Mouse (Mus musculus): ENCODE data around the gene Noa1.
A peak's percentile ranks its signal among the peaks of the same experiment; 100 is the strongest.

The Noa1 gene

GRCm38 (mm10) chr5:77287901-77288300 is 22.0 kb downstream of the Noa1 start:
- no peak for DNase-seq

DNA sequence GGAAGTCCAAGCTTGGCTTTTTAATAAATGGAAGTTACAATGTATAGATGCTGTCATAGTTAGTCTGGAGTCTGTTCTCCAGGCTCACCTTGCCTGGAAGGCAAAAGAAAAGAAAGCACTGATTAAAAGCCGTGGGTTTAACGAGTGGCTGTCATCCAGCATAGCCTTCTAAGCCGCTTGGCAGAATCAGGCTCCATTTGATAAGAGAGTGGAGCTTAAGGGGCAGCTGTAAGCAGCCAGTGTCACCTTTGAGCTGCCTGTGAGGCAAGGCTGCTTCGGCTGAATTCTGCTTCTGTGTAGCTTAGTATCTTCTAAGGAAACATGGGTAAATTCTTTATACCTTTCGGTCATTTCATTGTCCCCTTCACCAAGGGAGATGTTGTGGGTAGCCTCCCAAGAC is 23.0 kb downstream of the Noa1 start:
- DNase-seq: no peak

DNA sequence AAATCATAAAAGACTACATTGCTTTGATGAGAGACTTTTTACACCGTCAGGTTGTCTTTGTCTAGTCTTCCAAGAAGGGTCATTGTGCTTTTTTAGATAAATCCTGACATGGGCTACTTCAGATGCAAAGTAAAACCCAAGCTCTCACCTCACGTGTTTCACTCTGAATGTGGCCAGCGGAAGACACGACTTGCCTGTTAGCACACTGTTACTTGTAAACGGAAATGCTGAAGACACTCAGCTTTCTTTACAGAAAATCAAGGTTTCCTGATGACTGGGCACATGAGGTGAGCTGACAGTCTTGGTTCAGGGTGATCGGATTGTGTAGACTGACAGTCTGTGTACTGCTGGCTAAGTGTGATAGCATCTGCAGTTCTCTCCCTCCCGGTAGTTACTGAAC is 24.2 kb downstream of the Noa1 start:
- DNase-seq: no peak

GRCm38 (mm10) chr5:77282242-77282641 is 27.6 kb downstream of the Noa1 start:
- DNase-seq: no peak

GRCm38 (mm10) chr5:77281518-77282174 is 28.2 kb downstream of the Noa1 start:
- no peak for DNase-seq

DNA sequence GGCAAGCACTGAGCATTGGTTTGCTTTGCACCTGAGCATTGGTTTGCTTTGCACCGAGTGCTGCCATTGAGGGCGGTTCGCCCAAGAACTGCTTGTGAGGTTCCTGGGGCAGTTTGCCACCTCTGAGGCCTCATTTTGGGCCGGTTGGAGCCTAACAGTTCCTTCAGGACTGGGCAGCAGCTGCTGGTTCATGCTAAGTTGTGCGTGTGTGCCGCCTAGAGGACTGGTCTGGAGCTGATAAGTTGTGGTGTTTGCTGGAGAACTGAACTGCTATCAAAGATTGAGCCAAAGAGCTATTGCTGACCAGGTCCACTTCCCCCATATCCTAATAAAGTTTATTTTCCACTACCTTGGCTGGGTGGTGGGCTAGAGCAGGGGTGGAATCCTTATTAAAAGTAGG is 32.7 kb downstream of the Noa1 start:
- no peak for DNase-seq

- peak; percentile 33 for DNase-seq
Observed at GRCm38 (mm10) chr5:77275950-77276349, 33.9 kb downstream of the Noa1 start.

GRCm38 (mm10) chr5:77273151-77273550 is 36.7 kb downstream of the Noa1 start:
- no peak for DNase-seq

- no peak for DNase-seq
Observed at GRCm38 (mm10) chr5:77269399-77269798, 40.5 kb downstream of the Noa1 start.

GRCm38 (mm10) chr5:77267957-77268624 is 41.8 kb downstream of the Noa1 start:
- DNase-seq: no peak

- DNase-seq: no peak
Observed at GRCm38 (mm10) chr5:77267441-77267840, 42.4 kb downstream of the Noa1 start.

GRCm38 (mm10) chr5:77266886-77267401 is 42.9 kb downstream of the Noa1 start:
- no peak for DNase-seq

DNA sequence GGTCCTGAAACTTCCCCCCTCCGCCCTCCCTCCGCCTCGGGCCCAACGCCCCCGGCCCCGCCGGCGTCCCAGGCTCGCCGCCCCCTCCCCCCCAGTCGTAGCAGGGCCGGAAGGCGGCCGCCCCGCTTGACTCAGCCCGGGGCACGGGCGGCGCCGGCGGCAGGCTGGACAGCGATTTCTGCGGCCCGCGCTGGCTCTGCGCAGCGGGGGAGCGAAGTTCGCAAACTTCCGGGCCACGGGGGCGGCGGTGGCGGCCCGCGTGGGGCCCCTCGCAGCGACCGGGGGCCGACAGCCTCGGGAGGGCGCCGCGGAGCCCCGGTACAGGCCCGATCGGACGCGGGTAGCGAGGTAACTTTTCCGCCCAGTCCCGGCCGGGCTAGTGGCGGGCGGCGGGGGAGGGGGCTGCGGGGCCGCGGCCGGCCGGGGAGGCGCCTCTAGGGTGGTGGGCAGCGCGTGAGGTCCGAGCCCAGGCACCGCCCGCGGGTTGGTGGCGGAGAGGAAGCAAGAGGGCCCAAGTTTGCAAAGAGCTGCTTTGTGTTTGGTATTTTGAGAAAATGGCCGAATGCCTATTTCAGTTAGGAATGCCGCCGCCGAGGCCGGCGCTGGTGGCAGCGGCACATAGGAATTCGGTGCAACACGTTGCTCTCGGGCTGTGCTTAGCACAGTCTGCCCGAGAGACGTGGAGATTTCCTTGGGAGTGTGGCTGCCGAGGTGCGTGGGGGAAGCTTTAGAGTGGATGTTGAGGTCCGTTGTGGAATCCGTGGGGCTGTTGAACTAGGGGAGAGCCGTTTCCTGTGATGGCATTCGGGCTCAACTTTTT is 43.6 kb downstream of the Noa1 start:
- DNase-seq: peak; percentile 77

DNA sequence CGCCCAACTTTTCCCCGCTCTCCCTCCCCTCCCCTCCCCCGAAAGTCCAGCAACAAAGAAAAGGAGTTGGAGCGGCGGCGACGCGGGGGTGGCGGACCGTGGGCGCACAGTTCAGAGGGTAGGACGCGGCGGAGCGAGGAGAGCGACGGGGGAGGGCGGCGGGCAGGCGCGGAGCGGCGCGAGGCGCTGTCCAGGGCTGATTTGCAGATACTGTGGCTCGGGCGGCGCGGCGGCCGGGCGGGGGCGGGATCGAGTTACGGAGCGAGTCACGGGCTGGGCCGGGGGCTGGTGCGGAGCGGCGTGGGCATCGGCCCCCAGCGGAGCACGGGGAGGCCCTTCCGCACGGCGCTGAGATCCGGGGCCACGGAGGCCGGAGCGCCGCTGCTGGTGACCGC is 44.2 kb downstream of the Noa1 start:
- DNase-seq: peak; percentile 89

GRCm38 (mm10) chr5:77265081-77265670 is 44.7 kb downstream of the Noa1 start, which contains the start of gene Rest:
Gene Rest, plus strand, starts transcription at chr5:77265491.
- peak; percentile 93 for DNase-seq

DNA sequence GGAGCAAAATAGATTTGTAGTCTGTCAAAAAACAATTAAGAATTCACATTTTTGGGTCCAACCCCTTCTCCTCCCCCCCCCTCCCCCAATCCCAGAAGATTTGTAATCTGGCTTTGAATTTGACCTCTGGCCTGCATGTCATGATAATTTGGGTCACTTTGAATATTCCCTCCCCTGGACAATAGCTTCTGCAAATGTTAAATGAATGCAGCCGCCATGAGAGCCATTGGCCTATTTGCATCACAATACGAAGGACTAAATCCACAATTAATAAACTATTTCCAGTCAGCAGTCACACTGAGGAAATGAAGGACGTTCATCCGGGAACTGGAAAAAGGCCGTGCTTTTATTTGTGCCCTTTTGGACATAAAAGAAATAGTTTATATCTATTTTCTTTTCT is 47.8 kb downstream of the Noa1 start:
- no peak for DNase-seq

GRCm38 (mm10) chr5:77261137-77261536 is 48.7 kb downstream of the Noa1 start:
- no peak for DNase-seq

- DNase-seq: no peak
Observed at GRCm38 (mm10) chr5:77260141-77260540, 49.7 kb downstream of the Noa1 start.

DNA sequence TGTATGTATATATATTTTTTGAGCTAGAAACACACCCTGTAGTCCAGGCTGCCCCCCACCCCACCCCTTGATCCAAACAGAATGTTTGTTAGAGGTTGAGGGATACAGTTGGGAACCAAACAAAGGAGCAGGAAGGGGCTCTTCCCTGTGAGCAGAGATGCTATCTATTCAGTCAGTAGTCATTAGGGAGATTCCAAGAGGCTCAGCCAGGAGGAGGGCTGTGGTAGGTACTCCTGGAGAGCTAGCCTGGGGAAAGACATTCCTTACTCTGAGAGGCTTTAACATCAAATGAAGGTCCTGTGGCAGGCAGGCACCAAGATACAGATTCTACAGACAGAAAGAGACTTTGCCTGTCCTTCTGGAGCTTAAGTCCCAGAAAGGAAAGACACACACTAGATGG is 50.6 kb downstream of the Noa1 start:
- DNase-seq: no peak

DNA sequence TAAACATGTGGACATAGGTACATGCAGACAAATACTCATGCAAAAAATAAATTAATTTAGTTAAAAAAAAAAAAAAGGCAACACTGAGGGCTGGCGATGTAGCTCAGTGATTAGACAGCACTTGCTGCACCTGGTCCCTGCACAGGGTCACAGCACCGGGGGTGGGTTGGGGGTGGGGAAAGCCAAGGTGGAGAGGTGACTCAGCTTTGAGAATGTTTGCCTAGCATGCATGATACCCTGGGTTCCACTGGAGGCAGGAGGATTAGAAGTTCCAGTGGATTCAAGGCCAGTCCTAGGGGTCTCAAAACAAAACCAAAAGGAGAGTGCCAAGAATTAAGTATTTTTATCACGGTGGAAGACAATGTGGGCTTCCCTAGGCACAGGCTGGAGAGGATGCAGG is 52.3 kb downstream of the Noa1 start:
- DNase-seq: no peak

DNA sequence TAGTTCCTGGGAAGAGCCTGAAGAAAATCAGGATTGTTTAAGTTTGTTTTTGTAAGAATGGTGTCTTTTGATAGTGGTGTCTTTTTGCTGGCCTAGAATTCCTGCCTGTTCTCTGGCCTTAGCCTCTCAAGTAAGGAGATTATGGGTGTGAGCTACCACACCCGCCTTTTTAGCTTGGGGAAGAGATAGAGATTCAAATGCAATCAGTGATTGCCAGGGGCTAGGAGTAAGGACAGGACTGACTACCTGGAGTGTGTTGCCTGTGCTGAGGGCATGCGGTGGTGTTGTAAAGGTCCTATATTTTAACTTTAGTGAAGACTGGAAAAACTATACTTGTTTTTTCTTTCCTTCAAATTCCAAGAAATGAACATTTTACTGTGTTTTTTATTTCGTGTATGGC is 55.5 kb downstream of the Noa1 start:
- DNase-seq: no peak

- no peak for DNase-seq
Observed at GRCm38 (mm10) chr5:77253154-77253553, 56.7 kb downstream of the Noa1 start.

DNA sequence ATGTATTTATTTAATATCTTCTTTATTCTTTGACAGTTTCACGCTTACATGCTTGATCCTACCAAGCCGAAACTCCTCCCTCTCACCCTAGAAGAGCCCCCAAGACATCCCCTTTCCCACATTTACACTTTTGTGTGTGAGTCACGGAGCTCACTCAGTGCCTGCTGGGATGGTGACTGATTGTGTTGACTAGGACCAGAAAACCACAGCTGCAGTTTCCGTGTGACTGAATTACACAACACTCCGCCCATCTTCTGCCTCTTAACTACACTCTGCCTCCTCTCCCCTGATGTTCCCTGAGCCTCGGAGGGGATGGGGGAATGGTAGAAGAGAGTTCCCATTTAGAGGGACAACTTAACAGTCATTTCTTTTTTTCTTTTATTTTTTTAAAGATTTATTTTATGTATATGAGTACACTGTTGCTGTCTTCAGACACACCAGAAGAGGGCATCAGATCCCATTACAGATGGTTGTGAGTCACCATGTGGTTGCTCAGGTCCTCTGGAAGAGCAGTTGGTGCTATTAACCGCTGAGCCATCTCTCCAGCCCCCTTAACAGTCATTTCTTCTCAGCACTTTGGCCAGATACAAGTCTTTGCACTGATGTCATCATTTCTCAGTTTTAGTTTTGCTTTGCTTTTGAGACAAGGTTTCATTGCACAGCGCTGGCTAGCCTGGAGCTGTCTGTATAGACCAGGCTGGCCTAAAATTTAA is 57.6 kb downstream of the Noa1 start:
- DNase-seq: no peak
